Mouse (Mus musculus) stomach, postnatal 0 days (tissue): ENCODE results near the gene Cenpi.

Experiments used
- CTCF ChIP-seq: IDR thresholded peaks from 2 replicates; pipeline ENCODE4 v1.5.1; 2016; ENCODE audit warnings: antibody characterized with exemption, low read depth, mild to moderate bottlenecking, moderate library complexity
- EP300 ChIP-seq: optimal IDR thresholded peaks from 2 replicates; pipeline ENCODE3; 2016; ENCODE audit warnings: antibody characterized with exemption

GRCm38 (mm10) chrX:134319153-134319932, 11.5 kb downstream of the Cenpi start:
- peak; percentile 69 for TF ChIP-seq CTCF
- TF ChIP-seq EP300, result no peak
